Mouse (Mus musculus): ENCODE measurements around the gene Emsy.

The Emsy gene

GRCm38 (mm10) chr7:98667956-98668746, 11.6 kb upstream of the Emsy start:
- no peak for DNase-seq

GRCm38 (mm10) chr7:98665726-98666125, 9.1 kb upstream of the Emsy start:
- peak; percentile 34 to 59 for DNase-seq

- DNase-seq, result no peak
These were observed 8.6 kb upstream of the Emsy start for GRCm38 (mm10) chr7:98665166-98665565.

GRCm38 (mm10) chr7:98655681-98656530, 677 bp downstream of the Emsy start:
- peak; percentile 82 to 88 for DNase-seq

- DNase-seq, result no peak
These were observed 4.9 kb downstream of the Emsy start for GRCm38 (mm10) chr7:98651651-98652050.

- DNase-seq, result no peak
These were observed 12.3 kb downstream of the Emsy start for GRCm38 (mm10) chr7:98644238-98644637.

- DNase-seq, result no peak
These were observed 20.0 kb downstream of the Emsy start for GRCm38 (mm10) chr7:98636607-98637006.

- DNase-seq, result no peak
These were observed 23.6 kb downstream of the Emsy start for GRCm38 (mm10) chr7:98633032-98633431.

GRCm38 (mm10) chr7:98629947-98630346, 26.6 kb downstream of the Emsy start:
- DNase-seq, result no peak

GRCm38 (mm10) chr7:98617739-98618138, 38.8 kb downstream of the Emsy start:
- no peak for DNase-seq

- DNase-seq, result no peak
These were observed 43.6 kb downstream of the Emsy start for GRCm38 (mm10) chr7:98612936-98613335.

- DNase-seq, result no peak
These were observed 48.1 kb downstream of the Emsy start for GRCm38 (mm10) chr7:98608520-98608919.

- peak; percentile 48 to 51 for DNase-seq
These were observed 49.4 kb downstream of the Emsy start for GRCm38 (mm10) chr7:98607158-98607557.

GRCm38 (mm10) chr7:98601715-98602114, 54.9 kb downstream of the Emsy start:
- DNase-seq, result no peak

- no peak for DNase-seq
These were observed 59.2 kb downstream of the Emsy start for GRCm38 (mm10) chr7:98597402-98597801.

GRCm38 (mm10) chr7:98594731-98595130, 61.9 kb downstream of the Emsy start:
- DNase-seq, result no peak

- DNase-seq, result peak; percentile 70 to 73
These were observed 63.3 kb downstream of the Emsy start for GRCm38 (mm10) chr7:98593276-98593675.

- DNase-seq, result peak in 1 of 2 experiments; percentile 20
These were observed 67.6 kb downstream of the Emsy start for GRCm38 (mm10) chr7:98589028-98589427.

- no peak for DNase-seq
These were observed 70.3 kb downstream of the Emsy start for GRCm38 (mm10) chr7:98586313-98586712.

- DNase-seq, result no peak
These were observed 72.0 kb downstream of the Emsy start for GRCm38 (mm10) chr7:98584555-98584954.

GRCm38 (mm10) chr7:98581266-98581665, 75.3 kb downstream of the Emsy start:
- no peak for DNase-seq

GRCm38 (mm10) chr7:98580441-98580840, 76.1 kb downstream of the Emsy start:
- no peak for DNase-seq

- DNase-seq, result no peak
These were observed 76.9 kb downstream of the Emsy start for GRCm38 (mm10) chr7:98579731-98580130.

- DNase-seq, result no peak
These were observed 79.1 kb downstream of the Emsy start for GRCm38 (mm10) chr7:98577461-98577860.

Data from cerebellum, postnatal 14 days (tissue).